Mouse (Mus musculus) limb, embryonic 14.5 days (tissue): ENCODE data around the gene Rgs3. TPM values are rescaled to one million over a fixed set of nuclear protein-coding genes. Genes with fewer than 3 reads are reported as not detected.

Source experiments
- ATAC-seq: fragments of 200-750 bp; cut with Nextera tagmentation; 2 replicates; pipeline ENCODE4 v1.8.0; 2017; ENCODE audit warnings: low read depth, moderate number of reproducible peaks, moderate TSS enrichment; ENCODE audit not compliant: low FRiP score
- DNase-seq: peaks from one replicate; pipeline ENCODE4 v3.0.0-alpha.2; 2015; ENCODE audit warnings: low spot score
- H3K27ac ChIP-seq: fragments of 300-500 bp; sonication (generic); replicated peaks from 2 replicates; pipeline ENCODE4 v1.5.1; 2014; ENCODE audit warnings: low read depth, mild to moderate bottlenecking, low read length, moderate library complexity, mixed read lengths
- H3K27me3 ChIP-seq: fragments of 300-500 bp; sonication (generic); 2 replicates; pipeline ENCODE4 v1.6.1; 2014; ENCODE audit warnings: low read length, mixed read lengths; ENCODE audit not compliant: control insufficient read depth, insufficient read depth
- H3K36me3 ChIP-seq: fragments of 300-500 bp; sonication (generic); 2 replicates; pipeline ENCODE4 v1.6.1; 2014; ENCODE audit warnings: mild to moderate bottlenecking, low read length, moderate library complexity, mixed read lengths; ENCODE audit not compliant: control insufficient read depth, insufficient read depth
- H3K4me1 ChIP-seq: fragments of 300-500 bp; sonication (generic); 2 replicates; pipeline ENCODE4 v1.6.1; 2014; ENCODE audit warnings: antibody characterized with exemption, low read length, mixed read lengths; ENCODE audit not compliant: control insufficient read depth, insufficient read depth
- H3K4me2 ChIP-seq: fragments of 300-500 bp; sonication (generic); replicated peaks from 2 replicates; pipeline ENCODE4 v1.6.1; 2014; ENCODE audit warnings: low read depth, mild to moderate bottlenecking, low read length, moderate library complexity; ENCODE audit not compliant: severe bottlenecking
- H3K4me3 ChIP-seq: fragments of 300-500 bp; sonication (generic); replicated peaks from 2 replicates; pipeline ENCODE4 v1.5.1; 2014; ENCODE audit warnings: low read length
- H3K9ac ChIP-seq: fragments of 300-500 bp; sonication (generic); 2 replicates; pipeline ENCODE4 v1.6.1; 2014; ENCODE audit warnings: mild to moderate bottlenecking, low read depth, low read length, moderate library complexity; ENCODE audit not compliant: severe bottlenecking
- H3K9me3 ChIP-seq: fragments of 300-500 bp; sonication (generic); 2 replicates; pipeline ENCODE4 v1.6.1; 2016; ENCODE audit warnings: low read length; ENCODE audit not compliant: control insufficient read depth
- POLR2A ChIP-seq: fragments of 200-500 bp; IDR thresholded peaks from 2 replicates; pipeline ENCODE4 v1.8.0; 2012; ENCODE audit warnings: inconsistent platforms, mild to moderate bottlenecking, moderate library complexity, borderline replicate concordance; ENCODE audit not compliant: insufficient read depth, insufficient read length; ENCODE audit errors: extremely low read depth
- WGBS: fragments of 180-500 bp; shearing (Covaris S2); extraction: QIAGEN DNeasy Blood & Tissue Kit; methylation state at CpG from one replicate; pipeline ENCODE4 v1.1.7; 2014; 5-methylcytosine and 5-hydroxymethylcytosine counted together
- polyA plus RNA-seq, 2 experiments: library from polyadenylated mRNA; depleted of rRNA in 1 of 2; stranded (reverse) in 1 of 2; unstranded in 1 of 2; fragments of >200 nt; fragmentation: Nextera tagmentation in 1 of 2; extraction: Ambion mirVana in 1 of 2; gene quantifications; 2 replicates each; pipeline versions ENCODE4 v1.2.1 to v1.2.3; 2012 to 2014

The Rgs3 gene
- polyA plus RNA-seq, 2 experiments = 37.6 to 67.6 TPM

GRCm38 (mm10) chr4:62677047-62677737 lies 117.5 kb downstream of the Rgs3 start:
- Histone ChIP-seq H3K9ac (peak overlapping the region; percentile 2; the same call in 1 of the 2 replicates), H3K36me3 (peaks cover 10% of the 10 kb centered on the region; the same call in 1 of the 2 replicates), H3K27me3 (no peaks in the 10 kb centered on the region), H3K9me3 (no peaks in the 10 kb centered on the region), H3K4me2 (peak overlapping the region; percentile 22), H3K4me1 (peaks cover 36% of the 10 kb centered on the region), H3K4me3 (no peak overlapping the region), H3K27ac (no peak overlapping the region)
- TF ChIP-seq POLR2A = no peak
- no peak for ATAC-seq
- WGBS = 44% methylated on average over 10 of the region's 10 CpGs
- DNase-seq = no peak

- Histone ChIP-seq H3K4me1 (peaks cover 33% of the 10 kb centered on the region), H3K36me3 (peaks cover 15% of the 10 kb centered on the region), H3K9ac (no peak overlapping the region), H3K4me3 (no peak overlapping the region), H3K27ac (no peak overlapping the region), H3K9me3 (no peaks in the 10 kb centered on the region), H3K4me2 (no peak overlapping the region), H3K27me3 (no peaks in the 10 kb centered on the region)
- no peak for DNase-seq
- no peak for TF ChIP-seq POLR2A
- 78% methylated on average over 9 of the region's 9 CpGs for WGBS
- no peak for ATAC-seq
Measured at GRCm38 (mm10) chr4:62679157-62679556, 119.5 kb downstream of the Rgs3 start.

GRCm38 (mm10) chr4:62681467-62681866 lies 121.8 kb downstream of the Rgs3 start:
- 74% methylated on average over 11 of the region's 11 CpGs for WGBS
- peaks cover 28% of the 10 kb centered on the region for H3K4me1 ChIP-seq
- DNase-seq (no peak), ATAC-seq (no peak)
- H3K27ac ChIP-seq = no peak overlapping the region
- no peaks in the 10 kb centered on the region for H3K27me3 ChIP-seq
- TF ChIP-seq POLR2A = no peak
- H3K9me3 ChIP-seq = no peaks in the 10 kb centered on the region
- peaks cover 16% of the 10 kb centered on the region for H3K36me3 ChIP-seq
- no peak overlapping the region for H3K4me2 ChIP-seq
- no peak overlapping the region for H3K4me3 ChIP-seq
- H3K9ac ChIP-seq = no peak overlapping the region

- no peak for ATAC-seq
- no peaks in the 10 kb centered on the region for H3K27me3 ChIP-seq
- H3K4me2 ChIP-seq = no peak overlapping the region
- peaks cover 20% of the 10 kb centered on the region for H3K4me1 ChIP-seq
- no peak overlapping the region for H3K4me3 ChIP-seq
- no peak for DNase-seq
- H3K27ac ChIP-seq = no peak overlapping the region
- H3K36me3 ChIP-seq = peaks cover 16% of the 10 kb centered on the region
- no peak overlapping the region for H3K9ac ChIP-seq
- TF ChIP-seq POLR2A = no peak
- WGBS = 84% methylated on average over 8 of the region's 8 CpGs
- no peaks in the 10 kb centered on the region for H3K9me3 ChIP-seq
Measured at GRCm38 (mm10) chr4:62682371-62682770, 122.7 kb downstream of the Rgs3 start.

GRCm38 (mm10) chr4:62683148-62683547 lies 123.5 kb downstream of the Rgs3 start:
- TF ChIP-seq POLR2A = no peak
- H3K9ac ChIP-seq = no peak overlapping the region
- H3K9me3 ChIP-seq = no peaks in the 10 kb centered on the region
- 91% methylated on average over 6 of the region's 6 CpGs for WGBS
- H3K27me3 ChIP-seq = no peaks in the 10 kb centered on the region
- peaks cover 16% of the 10 kb centered on the region for H3K36me3 ChIP-seq
- H3K4me3 ChIP-seq = no peak overlapping the region
- no peak overlapping the region for H3K4me2 ChIP-seq
- no peak overlapping the region for H3K27ac ChIP-seq
- DNase-seq (no peak), ATAC-seq (no peak)
- H3K4me1 ChIP-seq = peaks cover 14% of the 10 kb centered on the region
